Mouse (Mus musculus): Measurements from ENCODE around the gene Gpx8.

- TF ChIP-seq MAX (IDR thresholded peaks at IDR 0.05; ENCODE audit: low read length) = no peak
- TF ChIP-seq CTCF (IDR thresholded peaks at IDR 0.05 in 2 of 3, conservative IDR thresholded peaks at IDR 0.05 in 1 of 3; ENCODE audit: control insufficient read depth in 1 of 3, insufficient read depth in 1 of 3, low read depth in 2 of 3, low read length in 3 of 3, poor library complexity in 1 of 3, severe bottlenecking in 1 of 3) = no peak
- no peak for TF ChIP-seq ZKSCAN1 (IDR thresholded peaks at IDR 0.05; ENCODE audit: low read depth, low read length)
- TF ChIP-seq ZNF384 (IDR thresholded peaks at IDR 0.05; ENCODE audit: low read depth, low read length) = no peak
- no peak for TF ChIP-seq RAD21 (IDR thresholded peaks at IDR 0.05; ENCODE audit: low read depth, low read length)
- no peak for TF ChIP-seq POLR2AphosphoS2 (IDR thresholded peaks at IDR 0.05; ENCODE audit: low read length)
- TF ChIP-seq TAL1 (IDR thresholded peaks at IDR 0.05; ENCODE audit: low read length) = no peak
- TF ChIP-seq GATA1 (IDR thresholded peaks at IDR 0.05; ENCODE audit: low read depth, low read length) = no peak
- TF ChIP-seq USF2 (IDR thresholded peaks at IDR 0.05; ENCODE audit: borderline replicate concordance in 1 of 2, insufficient read depth in 1 of 2, low read depth in 1 of 2, low read length in 2 of 2) = no peak
- TF ChIP-seq NRF1 (IDR thresholded peaks at IDR 0.05; ENCODE audit: insufficient read depth, low read depth, low read length, poor library complexity, severe bottlenecking) = no peak
Observed at GRCm38 (mm10) chr13:113031792-113032571, 14.2 kb downstream of the Gpx8 start.

All from MEL (cell line).